Mouse (Mus musculus): Measurements from ENCODE around the gene Wnt7b.

- no peak for TF ChIP-seq POLR2A (IDR thresholded peaks at IDR 0.05; ENCODE audit: borderline replicate concordance, extremely low read depth, insufficient read depth, insufficient read length, poor library complexity, severe bottlenecking)
- no peak for TF ChIP-seq CTCF (IDR thresholded peaks at IDR 0.05; ENCODE audit: borderline replicate concordance, extremely low read depth, insufficient read depth, insufficient read length)
Observed at GRCm38 (mm10) chr15:85580483-85580882, 1.8 kb downstream of the Wnt7b start.
